Mouse (Mus musculus) C2C12 (cell line): ENCODE results near the gene Tnxb. TPM values are rescaled to one million over a fixed set of nuclear protein-coding genes. Genes with fewer than 3 reads are reported as not detected.

Experiments
- H3K27me3 ChIP-seq: one replicate; pipeline ENCODE4 v1.6.1; 2011; ENCODE audit not compliant: control insufficient read depth, insufficient read depth, insufficient read length
- H3K36me3 ChIP-seq: one replicate; pipeline ENCODE4 v1.6.1; 2011; ENCODE audit not compliant: control insufficient read depth, insufficient read depth
- H3K4me3 ChIP-seq: one replicate; pipeline ENCODE4 v1.5.1; 2011; ENCODE audit warnings: mild to moderate bottlenecking, control low read depth; ENCODE audit not compliant: poor library complexity, insufficient read depth, severe bottlenecking
- H3K79me2 ChIP-seq: one replicate; pipeline ENCODE4 v1.6.1; 2011; ENCODE audit not compliant: control insufficient read depth, insufficient read depth
- H3K79me3 ChIP-seq: one replicate; pipeline ENCODE4 v1.6.1; 2011; ENCODE audit warnings: low read depth, control low read depth
- H3ac ChIP-seq: one replicate; pipeline ENCODE3; 2011; ENCODE audit warnings: low read depth; ENCODE audit not compliant: control insufficient read depth, insufficient read length
- CEBPB ChIP-seq: IDR thresholded peaks from one replicate; pipeline ENCODE4 v1.6.1; 2011; ENCODE audit warnings: low read depth, mild to moderate bottlenecking, control low read depth, moderate library complexity
- CTCF ChIP-seq: IDR thresholded peaks from one replicate; pipeline ENCODE4 v1.5.1; 2011; ENCODE audit not compliant: control insufficient read depth, insufficient read depth, insufficient read length
- FOSL1 ChIP-seq: IDR thresholded peaks from one replicate; pipeline ENCODE4 v1.8.0; 2011; ENCODE audit warnings: mild to moderate bottlenecking, low read length; ENCODE audit not compliant: poor library complexity, insufficient read depth, severe bottlenecking
- MAX ChIP-seq: IDR thresholded peaks from one replicate; pipeline ENCODE4 v1.6.1; 2011; ENCODE audit warnings: mild to moderate bottlenecking, control low read depth
- MYOD1 ChIP-seq: IDR thresholded peaks from one replicate; pipeline ENCODE4 v1.6.1; 2011; ENCODE audit warnings: low read depth; ENCODE audit not compliant: control insufficient read depth, insufficient read length
- MYOG ChIP-seq: IDR thresholded peaks from one replicate; pipeline ENCODE4 v1.6.1; 2011; ENCODE audit not compliant: control insufficient read depth, insufficient read length; ENCODE audit errors: extremely low read depth
- USF1 ChIP-seq: IDR thresholded peaks from one replicate; pipeline ENCODE4 v1.6.1; 2011; ENCODE audit warnings: low read depth, mild to moderate bottlenecking, control low read depth, moderate library complexity
- polyA plus RNA-seq: library from polyadenylated mRNA; unstranded; fragments of >200 nt; fragmentation: generic; extraction: Trizol; gene quantifications from one replicate; pipeline ENCODE4 v1.2.1, GENCODE M21; 2012; ENCODE audit warnings: missing spikeins

The Tnxb gene
- polyA plus RNA-seq, 1 experiment, result 0.02 TPM

DNA sequence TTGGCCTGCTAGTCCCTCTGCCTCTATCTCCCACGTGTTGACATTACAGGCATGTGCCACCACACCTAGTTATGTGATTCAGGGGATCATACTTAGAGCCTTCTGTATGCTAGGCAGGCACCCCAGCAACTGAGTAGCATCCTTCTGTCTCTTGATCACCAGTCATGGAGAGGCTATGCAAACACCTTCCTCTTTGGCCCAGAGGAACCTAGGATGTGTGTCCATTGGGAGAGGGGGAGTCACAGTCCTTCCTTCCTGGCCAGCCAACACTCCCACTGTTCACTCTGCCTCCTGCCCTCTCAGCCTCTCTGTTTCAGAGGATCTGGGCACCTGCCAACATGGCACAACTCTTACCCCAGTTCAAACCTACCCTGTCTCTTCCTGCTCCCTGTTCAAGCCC is 6.8 kb upstream of the Tnxb start:
- H3K79me3 ChIP-seq, result no peaks in the 10 kb centered on the region
- TF ChIP-seq USF1 (no peak), MAX (no peak), FOSL1 (no peak), CTCF (no peak), MYOD1 (no peak), CEBPB (no peak), MYOG (no peak)
- no peaks in the 10 kb centered on the region for H3K36me3 ChIP-seq
- H3K4me3 ChIP-seq, result no peak overlapping the region
- H3K27me3 ChIP-seq, result peaks cover 45% of the 10 kb centered on the region
- no peak overlapping the region for H3ac ChIP-seq
- no peaks in the 10 kb centered on the region for H3K79me2 ChIP-seq

DNA sequence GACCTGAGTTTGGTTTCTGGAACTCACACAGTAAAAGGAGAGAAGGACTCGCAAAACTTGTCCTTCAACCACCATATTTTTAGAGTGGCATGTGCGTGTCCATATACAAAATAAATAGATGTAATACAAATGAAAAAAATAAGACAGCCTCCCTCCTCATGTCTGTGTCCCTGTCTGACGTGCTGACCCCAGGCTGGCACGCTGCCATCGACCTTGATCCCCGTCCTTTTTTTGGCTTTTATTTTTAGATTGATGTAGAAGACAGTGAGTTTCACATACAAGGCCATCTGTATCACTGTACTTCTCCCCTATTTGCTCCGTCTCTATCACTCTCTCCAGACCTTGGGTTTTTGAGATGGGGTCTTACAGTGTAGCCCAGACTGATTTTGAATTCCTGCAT is 5.9 kb upstream of the Tnxb start:
- Histone ChIP-seq H3K27me3 (peaks cover 38% of the 10 kb centered on the region), H3ac (no peak overlapping the region), H3K79me3 (no peaks in the 10 kb centered on the region), H3K4me3 (no peak overlapping the region), H3K36me3 (no peaks in the 10 kb centered on the region), H3K79me2 (no peaks in the 10 kb centered on the region)
- no peak for TF ChIP-seq USF1
- no peak for TF ChIP-seq CTCF
- TF ChIP-seq MYOG, result no peak
- no peak for TF ChIP-seq CEBPB
- TF ChIP-seq MAX, result no peak
- no peak for TF ChIP-seq FOSL1
- no peak for TF ChIP-seq MYOD1

DNA sequence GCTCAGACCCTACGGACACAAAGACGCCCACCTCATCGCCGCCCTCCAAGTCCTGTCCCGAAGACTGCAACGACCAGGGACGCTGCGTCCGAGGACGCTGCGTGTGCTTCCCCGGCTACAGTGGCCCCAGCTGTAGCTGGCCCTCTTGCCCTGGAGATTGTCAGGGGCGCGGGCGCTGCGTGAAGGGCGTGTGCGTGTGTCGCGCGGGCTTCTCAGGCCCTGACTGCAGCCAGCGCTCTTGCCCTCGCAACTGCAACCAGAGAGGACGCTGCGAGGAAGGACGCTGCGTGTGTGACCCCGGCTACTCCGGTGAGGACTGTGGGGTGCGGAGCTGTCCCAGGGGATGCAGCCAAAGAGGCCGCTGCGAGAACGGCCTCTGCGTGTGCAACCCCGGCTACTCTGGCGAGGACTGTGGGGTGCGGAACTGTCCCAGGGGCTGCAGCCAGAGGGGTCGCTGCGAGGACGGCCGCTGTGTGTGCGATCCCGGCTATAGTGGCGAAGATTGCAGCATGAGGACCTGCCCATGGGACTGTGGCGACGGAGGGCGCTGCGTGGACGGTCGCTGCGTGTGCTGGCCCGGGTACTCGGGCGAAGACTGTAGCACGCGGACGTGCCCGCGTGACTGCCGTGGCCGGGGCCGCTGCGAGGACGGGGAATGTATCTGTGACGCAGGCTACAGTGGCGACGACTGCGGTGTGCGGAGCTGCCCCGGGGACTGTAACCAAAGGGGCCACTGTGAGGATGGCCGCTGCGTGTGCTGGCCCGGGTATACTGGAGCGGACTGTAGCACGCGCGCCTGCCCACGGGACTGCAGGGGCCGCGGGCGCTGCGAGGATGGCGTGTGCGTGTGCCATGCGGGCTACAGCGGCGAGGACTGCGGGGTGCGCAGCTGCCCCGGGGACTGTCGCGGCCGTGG is 1.1 kb downstream of the Tnxb start:
- no peaks in the 10 kb centered on the region for H3K79me2 ChIP-seq
- no peak overlapping the region for H3ac ChIP-seq
- no peaks in the 10 kb centered on the region for H3K79me3 ChIP-seq
- no peak overlapping the region for H3K4me3 ChIP-seq
- TF ChIP-seq MYOD1 (no peak), USF1 (no peak), FOSL1 (no peak), MAX (no peak), CEBPB (no peak), MYOG (no peak), CTCF (no peak)
- no peaks in the 10 kb centered on the region for H3K36me3 ChIP-seq
- peaks cover 64% of the 10 kb centered on the region for H3K27me3 ChIP-seq

DNA sequence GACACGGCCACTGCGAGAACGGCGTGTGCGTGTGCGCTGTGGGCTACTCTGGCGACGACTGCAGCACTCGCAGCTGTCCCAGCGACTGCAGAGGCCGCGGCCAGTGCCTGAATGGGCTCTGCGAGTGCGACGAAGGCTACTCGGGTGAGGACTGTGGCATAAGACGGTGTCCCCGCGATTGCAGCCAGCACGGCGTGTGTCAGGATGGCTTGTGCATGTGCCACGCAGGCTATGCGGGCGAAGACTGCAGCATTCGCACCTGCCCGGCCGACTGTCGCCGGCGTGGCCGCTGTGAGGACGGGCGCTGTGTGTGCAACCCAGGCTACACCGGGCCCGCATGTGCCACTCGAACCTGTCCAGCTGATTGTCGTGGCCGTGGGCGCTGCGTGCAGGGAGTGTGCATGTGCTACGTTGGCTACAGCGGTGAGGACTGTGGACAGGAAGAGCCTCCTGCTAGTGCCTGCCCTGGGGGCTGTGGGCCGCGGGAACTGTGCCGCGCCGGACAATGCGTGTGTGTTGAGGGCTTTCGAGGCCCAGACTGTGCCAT is 2.0 kb downstream of the Tnxb start:
- no peak overlapping the region for H3K4me3 ChIP-seq
- H3K27me3 ChIP-seq, result peaks cover 73% of the 10 kb centered on the region
- H3K79me3 ChIP-seq, result no peaks in the 10 kb centered on the region
- no peaks in the 10 kb centered on the region for H3K79me2 ChIP-seq
- H3K36me3 ChIP-seq, result no peaks in the 10 kb centered on the region
- no peak overlapping the region for H3ac ChIP-seq
- TF ChIP-seq MAX, result no peak
- no peak for TF ChIP-seq CTCF
- no peak for TF ChIP-seq MYOD1
- no peak for TF ChIP-seq MYOG
- no peak for TF ChIP-seq CEBPB
- no peak for TF ChIP-seq USF1
- TF ChIP-seq FOSL1, result no peak

DNA sequence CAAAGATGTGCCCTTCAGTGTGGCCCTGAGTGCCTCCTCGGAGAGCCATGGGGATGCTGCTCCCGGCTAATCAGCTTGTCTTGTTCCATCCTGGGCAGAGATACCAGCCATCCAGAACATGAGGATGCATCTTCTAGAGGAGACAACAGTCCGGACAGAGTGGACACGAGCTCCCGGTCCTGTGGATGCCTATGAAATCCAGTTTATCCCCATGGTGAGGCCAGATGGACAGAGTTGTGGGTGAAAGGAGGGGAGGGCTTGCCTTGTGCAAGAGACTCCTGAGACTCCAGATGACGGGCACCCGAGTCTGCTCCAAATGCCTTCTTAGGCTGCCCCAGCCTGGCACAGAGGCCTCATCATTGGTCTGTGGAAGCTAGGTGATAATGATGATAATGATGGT is 2.8 kb downstream of the Tnxb start:
- no peak overlapping the region for H3K4me3 ChIP-seq
- no peak overlapping the region for H3ac ChIP-seq
- no peaks in the 10 kb centered on the region for H3K79me2 ChIP-seq
- H3K36me3 ChIP-seq, result no peaks in the 10 kb centered on the region
- no peaks in the 10 kb centered on the region for H3K79me3 ChIP-seq
- peaks cover 81% of the 10 kb centered on the region for H3K27me3 ChIP-seq
- no peak for TF ChIP-seq MYOD1
- TF ChIP-seq MYOG, result no peak
- no peak for TF ChIP-seq USF1
- TF ChIP-seq FOSL1, result no peak
- no peak for TF ChIP-seq MAX
- no peak for TF ChIP-seq CEBPB
- TF ChIP-seq CTCF, result no peak
